Comparison of ENCODE assay signal across 8 mouse cellular contexts in the genomic region with DNA sequence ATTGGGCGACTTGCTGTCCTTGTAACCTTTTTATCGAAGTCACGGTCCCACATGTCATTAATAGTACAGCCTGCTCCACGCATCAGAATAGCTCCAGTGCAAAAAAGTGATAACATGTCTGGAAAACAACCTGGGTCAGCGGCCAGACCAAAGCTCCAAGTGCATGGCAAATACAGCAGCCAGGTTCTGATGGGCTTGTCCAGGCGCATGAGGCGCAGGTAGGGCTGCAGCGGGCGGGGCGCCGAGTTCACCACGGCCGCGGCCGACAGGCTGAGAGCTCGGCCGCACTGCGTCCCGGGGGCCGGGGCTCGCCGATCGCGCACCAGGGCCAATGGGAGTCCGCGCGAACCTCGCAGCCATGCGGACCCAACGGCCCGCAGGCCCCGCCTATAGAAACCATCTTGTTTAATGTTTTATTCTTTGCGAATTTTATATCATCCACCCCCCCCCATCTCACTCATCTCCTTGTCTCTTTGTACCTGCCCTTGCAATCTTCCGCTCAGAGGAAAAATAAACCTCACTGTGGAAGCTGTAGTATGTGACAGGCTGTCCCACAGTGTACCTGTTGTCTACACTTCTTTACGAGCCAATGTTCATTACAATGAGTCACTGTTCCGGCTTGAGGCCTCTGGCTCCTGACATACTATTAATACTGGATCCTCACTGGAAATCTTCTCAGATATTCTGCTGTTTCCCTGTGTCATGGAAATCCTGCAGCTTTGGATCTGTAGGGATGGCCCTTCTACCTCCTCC. TPM values are rescaled to one million over a fixed set of nuclear protein-coding genes. Genes with fewer than 3 reads are reported as not detected.
DNase-seq lines count a peak whose midpoint lies in the region; ATAC-seq lines count a peak whose summit lies in the region.

No protein-coding gene starts in this region.

- peaks cover 16% of the 10 kb centered on the region for H3K4me1 ChIP-seq in heart, embryonic 12.5 days (replicated peaks)
- no peaks in the 10 kb centered on the region for H3K4me1 ChIP-seq in hindbrain, embryonic 15.5 days (replicated peaks)
- H3K4me1 ChIP-seq in midbrain, embryonic 13.5 days (replicated peaks) = peaks cover 6% of the 10 kb centered on the region; the same call in 1 of the 2 replicates

- peak overlapping the region; percentile 60 for H3K4me2 ChIP-seq in heart, embryonic 12.5 days
- peak overlapping the region; percentile 50 for H3K4me2 ChIP-seq in hindbrain, embryonic 15.5 days
- peak overlapping the region; percentile 45 for H3K4me2 ChIP-seq in midbrain, embryonic 13.5 days (replicated peaks)

- peaks cover 9% of the 10 kb centered on the region; the same call in 1 of the 2 replicates for H3K9me3 ChIP-seq in heart, embryonic 12.5 days (replicated peaks)
- peaks cover 3% of the 10 kb centered on the region; the same call in 1 of the 2 replicates for H3K9me3 ChIP-seq in hindbrain, embryonic 15.5 days
- peaks cover 9% of the 10 kb centered on the region; the same call in 1 of the 2 replicates for H3K9me3 ChIP-seq in midbrain, embryonic 13.5 days

- peak overlapping the region; percentile 12 for H3K4me3 ChIP-seq in heart, embryonic 12.5 days
- no peak overlapping the region for H3K4me3 ChIP-seq in hindbrain, embryonic 15.5 days
- peak overlapping the region; percentile 14; the same call in 1 of the 2 replicates for H3K4me3 ChIP-seq in midbrain, embryonic 13.5 days (replicated peaks)

- H3K36me3 ChIP-seq in heart, embryonic 12.5 days = no peaks in the 10 kb centered on the region
- H3K36me3 ChIP-seq in hindbrain, embryonic 15.5 days = no peaks in the 10 kb centered on the region
- H3K36me3 ChIP-seq in midbrain, embryonic 13.5 days = no peaks in the 10 kb centered on the region

- peak; percentile 39; the same call in 1 of the 2 replicates for ATAC-seq in heart, embryonic 12.5 days (ENCODE audit: insufficient number of reproducible peaks, low FRiP score)
- peak; percentile 54 for ATAC-seq in hindbrain, embryonic 15.5 days (ENCODE audit: low FRiP score, low read depth)
- ATAC-seq in midbrain, embryonic 13.5 days = peak; percentile 17; the same call in 1 of the 2 replicates

- no peak overlapping the region; the same call in 1 of the 2 replicates for H3K9ac ChIP-seq in heart, embryonic 12.5 days
- no peak overlapping the region for H3K9ac ChIP-seq in hindbrain, embryonic 15.5 days
- H3K9ac ChIP-seq in midbrain, embryonic 13.5 days (replicated peaks) = no peak overlapping the region

- H3K27ac ChIP-seq in heart, embryonic 12.5 days (ENCODE audit: poor library complexity, severe bottlenecking) = no peak overlapping the region
- H3K27ac ChIP-seq in hindbrain, embryonic 15.5 days (replicated peaks) = no peak overlapping the region
- no peak overlapping the region for H3K27ac ChIP-seq in midbrain, embryonic 13.5 days

- no peaks in the 10 kb centered on the region for H3K27me3 ChIP-seq in heart, embryonic 12.5 days (replicated peaks)
- no peaks in the 10 kb centered on the region for H3K27me3 ChIP-seq in hindbrain, embryonic 15.5 days
- no peaks in the 10 kb centered on the region for H3K27me3 ChIP-seq in midbrain, embryonic 13.5 days

- DNase-seq in heart, postnatal 25 days (ENCODE audit: low spot score) = no peak
- DNase-seq in ZHBTc4 (ENCODE audit: low read depth, low spot score) = peak; percentile 69
- no peak for DNase-seq in c-Kit-positive CD71-positive TER-119-positive erythroid progenitor cells, embryonic 14.5 days (ENCODE audit: low spot score)
- DNase-seq in embryo, embryonic 11 days = no peak
- DNase-seq in thymus, postnatal 36 days = no peak

- 43% methylated on average over 36 of the region's 36 CpGs for WGBS in heart, embryonic 12.5 days
- WGBS in hindbrain, embryonic 15.5 days = 54% methylated on average over 36 of the region's 36 CpGs
- WGBS in midbrain, embryonic 13.5 days = 67% methylated on average over 36 of the region's 36 CpGs

- intact Hi-C loops in heart, postnatal 25 days (cut with DNase I) = no loop called here

RNA-seq across cellular contexts. Expression of a gene that starts 19.0 kb away (rescaled TPM):
- 51.0 and 51.5 TPM in 2 replicates for polyA plus RNA-seq in heart, embryonic 12.5 days (2016; fragmentation: Nextera tagmentation; extraction: Ambion mirVana)
- 10 to 100 TPM; 79.8 to 92.6 TPM for total RNA-seq in heart, postnatal 25 days (2021)
- polyA plus RNA-seq in hindbrain, embryonic 15.5 days (2015; fragmentation: Nextera tagmentation; extraction: Ambion mirVana) = 36.1 and 43.7 TPM in 2 replicates
- polyA plus RNA-seq in midbrain, embryonic 13.5 days (2015; fragmentation: Nextera tagmentation; extraction: Ambion mirVana) = 48.5 and 49.9 TPM in 2 replicates
